Mouse (Mus musculus): ENCODE results near the gene Atg2b.

DNA sequence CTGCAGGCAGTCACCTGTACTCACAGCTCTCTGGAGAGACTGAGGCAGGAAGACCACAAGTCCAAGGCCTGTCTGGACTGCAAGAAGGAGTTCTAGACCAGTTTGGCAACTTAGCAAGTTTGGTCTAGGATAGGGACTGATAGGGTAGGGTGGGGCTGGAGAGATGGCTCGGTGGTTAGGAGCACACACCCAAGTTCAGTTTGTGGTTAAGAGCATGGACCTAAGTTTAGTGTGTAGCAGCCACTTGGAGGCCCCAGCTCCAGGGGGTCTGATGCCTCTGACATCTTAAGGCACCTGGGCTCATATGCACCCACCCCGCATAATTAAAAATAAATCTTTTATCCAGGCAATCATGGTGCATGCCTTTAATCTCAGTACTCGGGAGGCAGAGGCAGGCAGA lies 42.3 kb upstream of the Atg2b start:
- TF ChIP-seq TAL1 (IDR thresholded peaks at IDR 0.05; ENCODE audit: low read length) (no peak), GATA1 (IDR thresholded peaks at IDR 0.05; ENCODE audit: low read length) (no peak)
